Mouse (Mus musculus) spleen, postnatal 36 days (tissue): ENCODE measurements at regions not wholly inside any gene's neighbourhood (a gene's known extent, or its start where the extent isn't known, plus 50 kb on each side); places are given as distances from the start of the nearest gene placed in this dataset.
A peak's percentile ranks its signal among the peaks of the same experiment; 100 is the strongest.

Source experiments
- DNase-seq, 2 experiments: peaks; one replicate each; pipeline ENCODE4 v3.0.0; 2022; ENCODE audit warnings: low spot score in 2 of 2, mixed read lengths in 1 of 2

- no peak for DNase-seq
These were observed 891.2 kb upstream of the Lrrc6 start for GRCm38 (mm10) chr15:67391918-67392317.

- no peak for DNase-seq
These were observed 887.8 kb upstream of the Lrrc6 start for GRCm38 (mm10) chr15:67388514-67388913.

GRCm38 (mm10) chr15:67386896-67387295 lies 886.2 kb upstream of the Lrrc6 start:
- no peak for DNase-seq

DNA sequence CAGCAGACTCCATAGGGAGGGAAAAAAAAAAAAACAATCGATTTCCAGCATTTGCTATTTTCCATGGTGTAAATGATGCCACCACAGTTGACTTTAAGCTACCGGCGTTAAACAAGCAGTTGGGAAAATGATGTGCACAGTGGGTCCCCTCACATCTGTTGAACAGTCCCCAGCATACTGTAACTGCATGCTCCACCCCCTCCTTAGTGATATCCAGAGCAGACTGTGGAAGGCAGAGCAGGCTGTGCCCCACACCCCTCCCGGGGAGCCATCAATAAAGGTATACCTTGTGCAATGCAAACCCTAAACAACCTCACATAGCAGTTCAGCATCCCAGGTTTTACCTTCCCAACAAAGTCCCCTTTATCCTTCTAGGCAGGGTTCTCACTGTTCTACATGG lies 872.9 kb upstream of the Lrrc6 start:
- DNase-seq: no peak

DNA sequence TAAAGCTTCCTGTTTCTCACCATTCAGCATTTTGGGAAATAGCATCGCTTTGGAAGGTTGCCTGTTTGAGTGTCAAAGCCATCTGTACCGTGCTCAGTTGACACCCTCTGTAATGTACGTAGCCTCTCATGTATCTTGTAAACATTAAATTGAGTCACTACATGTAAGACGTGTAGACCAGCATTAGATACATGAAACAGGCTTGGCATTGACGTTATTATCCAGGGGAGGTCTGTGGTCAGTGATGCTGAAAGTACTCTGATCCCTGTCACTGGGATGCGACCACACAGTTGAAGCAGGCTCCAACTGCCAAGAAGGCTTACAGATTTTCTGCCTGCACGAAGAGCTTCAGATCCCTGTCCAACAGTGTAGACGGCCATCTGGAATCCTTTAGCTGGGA lies 872.3 kb upstream of the Lrrc6 start:
- DNase-seq: no peak

DNA sequence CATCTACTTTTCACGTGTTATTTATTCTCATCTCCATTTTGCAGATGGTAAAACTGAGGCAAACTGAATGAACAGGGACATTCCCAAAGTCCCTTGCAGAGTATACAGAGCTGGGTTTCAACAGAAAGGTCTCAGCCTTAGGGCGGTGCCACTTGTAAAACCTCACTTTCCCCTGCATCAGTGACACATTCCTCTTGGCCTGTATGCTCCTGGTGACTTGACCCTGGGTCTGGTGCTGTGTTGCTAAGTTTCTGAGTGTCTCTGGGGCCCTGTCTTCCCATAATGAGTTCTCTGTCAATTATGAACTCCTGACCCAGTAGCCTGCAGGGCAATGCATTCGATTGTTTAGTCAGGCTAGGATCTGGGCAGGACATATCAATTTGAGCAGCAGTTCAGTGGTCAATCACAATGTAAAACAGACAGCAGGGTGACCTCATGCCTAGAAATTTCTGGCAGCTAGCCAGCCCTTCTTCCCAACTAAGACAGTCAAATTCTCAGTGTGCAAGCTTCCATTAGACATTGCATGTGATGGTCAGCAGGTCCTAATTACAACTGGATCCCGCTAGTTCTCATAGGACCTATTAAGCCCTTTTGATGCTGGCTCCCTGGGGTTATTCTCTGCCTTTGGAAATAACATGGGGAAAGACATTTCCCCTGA lies 863.5 kb upstream of the Lrrc6 start:
- no peak for DNase-seq

- no peak for DNase-seq
These were observed 860.4 kb upstream of the Lrrc6 start for GRCm38 (mm10) chr15:67361012-67361571.

GRCm38 (mm10) chr15:67357867-67358266 lies 857.2 kb upstream of the Lrrc6 start:
- no peak for DNase-seq

GRCm38 (mm10) chr15:67355334-67355733 lies 854.6 kb upstream of the Lrrc6 start:
- no peak for DNase-seq

DNA sequence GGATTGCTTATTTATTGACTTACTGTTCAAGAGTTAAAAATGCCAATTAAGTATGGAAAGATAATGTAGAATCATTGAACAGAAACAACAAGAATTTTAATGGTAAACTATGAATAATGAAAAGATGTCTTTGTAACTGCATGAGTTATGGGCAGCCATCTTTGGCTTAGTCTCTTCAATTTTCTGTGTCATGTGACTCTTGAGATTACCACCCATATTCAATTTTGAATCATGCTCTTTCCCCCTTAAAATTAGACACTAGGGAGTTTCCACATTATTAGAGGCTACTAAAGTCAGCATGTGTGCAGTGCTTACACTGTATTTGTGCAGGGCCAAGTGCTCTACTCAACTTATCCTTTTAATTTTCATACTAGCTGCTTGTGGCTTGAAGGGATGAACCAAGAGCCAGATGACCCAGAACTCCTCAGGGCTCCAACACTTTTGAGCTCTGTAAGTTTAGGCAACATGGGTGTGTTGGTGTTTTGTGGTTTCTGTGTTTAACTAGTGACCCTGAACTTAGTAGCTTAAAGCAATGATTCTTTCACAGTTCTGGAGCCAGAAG lies 854.0 kb upstream of the Lrrc6 start:
- DNase-seq: no peak

- DNase-seq: no peak
These were observed 848.8 kb upstream of the Lrrc6 start for GRCm38 (mm10) chr15:67349501-67349900.

DNA sequence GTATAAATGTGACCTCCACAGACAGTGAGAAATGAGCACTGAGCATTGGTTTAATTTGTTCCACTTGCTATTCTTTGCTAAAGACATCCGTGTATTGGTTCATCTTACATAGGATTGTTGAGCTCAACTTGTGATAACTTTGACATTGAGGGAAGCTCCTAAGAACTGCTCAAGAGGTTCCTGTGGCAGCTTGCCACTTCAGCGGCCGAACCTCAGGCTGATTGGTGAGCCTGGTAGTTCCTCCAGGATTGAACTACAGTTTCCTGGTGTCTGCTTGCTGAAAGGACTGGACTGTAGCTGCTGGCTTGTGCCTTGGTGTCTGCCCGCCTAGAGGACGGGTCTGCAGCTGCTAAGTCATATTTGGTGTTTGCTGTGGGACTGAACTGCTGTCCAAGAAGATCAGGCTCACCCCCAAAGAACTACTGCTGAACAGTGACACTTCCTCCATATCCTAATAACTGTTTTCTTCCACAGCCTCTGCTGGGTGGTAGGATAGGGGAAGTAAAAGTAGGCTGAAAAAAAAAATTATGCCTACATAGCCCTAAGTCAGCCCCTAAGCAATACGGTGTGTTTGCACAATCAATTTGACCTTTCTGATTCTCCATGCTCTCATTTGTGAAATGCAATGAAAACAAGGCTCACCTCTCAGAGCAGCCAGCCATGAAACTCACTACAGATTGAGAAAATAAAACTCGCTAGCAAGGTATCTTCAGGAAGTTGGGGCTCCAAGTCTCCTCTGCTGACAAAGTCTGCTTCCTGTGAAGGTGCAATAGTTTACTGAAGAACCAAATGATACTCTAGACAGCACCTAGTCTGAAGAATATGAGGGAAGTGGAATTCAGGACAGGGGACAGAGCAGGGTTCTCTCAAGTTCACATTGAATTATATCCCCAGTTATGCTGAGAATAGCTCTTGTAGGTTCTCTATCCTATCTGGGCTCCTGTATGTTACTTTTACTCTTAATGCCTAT lies 844.8 kb upstream of the Lrrc6 start:
- peak in 1 of 2 experiments; percentile 8 for DNase-seq

DNA sequence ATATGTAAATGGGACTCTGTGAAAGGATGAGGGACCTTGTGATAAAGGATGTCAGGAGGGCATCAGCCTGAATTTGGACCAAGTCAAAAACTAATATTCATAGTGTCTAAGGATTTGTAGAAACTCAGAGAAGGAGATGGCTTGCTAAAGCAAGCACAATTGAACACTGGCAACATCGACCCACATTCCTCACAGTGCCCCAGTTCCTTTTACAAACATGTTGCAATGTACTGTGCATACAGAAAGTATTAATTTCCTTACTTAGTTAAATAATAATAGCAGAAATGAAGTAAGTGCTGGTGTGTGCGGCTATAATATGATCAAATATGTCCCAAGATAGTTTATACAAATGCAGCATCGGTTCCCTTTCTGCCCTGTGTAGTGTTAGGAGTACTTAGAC lies 841.3 kb upstream of the Lrrc6 start:
- DNase-seq: no peak

GRCm38 (mm10) chr15:67337040-67337395 lies 836.3 kb upstream of the Lrrc6 start:
- no peak for DNase-seq

- peak in 1 of 2 experiments; percentile 4 for DNase-seq
These were observed 835.8 kb upstream of the Lrrc6 start for GRCm38 (mm10) chr15:67336294-67337039.

DNA sequence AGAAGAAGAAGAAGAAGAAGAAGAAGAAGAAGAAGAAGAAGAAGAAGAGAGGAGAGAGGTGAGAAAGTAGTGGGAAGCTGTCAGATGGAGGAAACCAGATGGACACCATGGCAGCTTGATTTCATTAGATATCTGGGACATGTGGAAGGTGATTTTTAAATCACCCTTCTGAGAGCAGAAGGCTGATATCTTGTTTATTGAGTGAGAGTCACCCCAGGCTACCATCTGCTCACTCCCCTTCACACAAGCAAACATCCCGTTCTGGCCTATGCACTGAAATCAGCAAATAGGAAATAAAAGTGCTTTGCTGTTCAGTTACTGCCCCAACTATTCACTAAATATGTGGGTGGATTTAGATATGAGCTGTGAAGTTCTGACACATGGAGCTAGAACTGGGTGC lies 831.8 kb upstream of the Lrrc6 start:
- no peak for DNase-seq

DNA sequence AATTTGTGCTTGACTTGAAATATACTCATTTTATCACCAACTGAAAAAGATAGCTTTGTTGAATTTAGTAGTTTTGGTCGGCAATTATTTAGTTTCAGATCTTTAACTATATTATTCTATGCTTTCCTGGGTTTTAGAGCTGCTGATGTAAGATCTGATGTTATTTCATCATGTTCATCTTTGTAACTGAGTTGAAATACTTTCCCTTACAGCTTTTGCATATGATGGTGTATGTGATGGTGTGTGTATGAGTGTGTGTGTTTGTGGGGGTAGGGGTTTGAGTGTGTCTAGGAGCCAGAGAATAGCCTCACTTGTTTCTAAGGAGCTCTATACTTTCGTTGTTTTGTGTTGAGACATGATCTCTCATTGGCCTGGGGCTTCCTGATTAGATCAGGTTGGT lies 819.6 kb upstream of the Lrrc6 start:
- no peak for DNase-seq

DNA sequence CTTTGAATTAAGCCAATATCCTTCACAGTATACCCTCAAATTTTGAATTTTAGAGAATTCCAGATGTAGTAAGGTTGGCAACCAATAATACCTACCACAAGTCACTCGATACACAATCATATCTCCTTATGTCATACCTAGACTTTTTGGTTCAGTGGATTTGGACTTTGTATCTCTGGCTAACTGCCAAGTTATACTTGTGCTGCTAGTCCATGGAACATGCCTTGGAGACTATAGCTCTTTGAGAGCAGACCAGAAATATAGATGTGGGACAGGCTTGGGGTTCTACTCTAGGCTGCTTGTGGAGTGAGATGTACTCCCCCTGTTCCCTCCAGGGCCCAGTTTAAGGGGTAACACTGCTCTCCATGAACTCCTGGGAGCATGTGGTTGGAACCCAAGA lies 814.5 kb upstream of the Lrrc6 start:
- DNase-seq: no peak

DNA sequence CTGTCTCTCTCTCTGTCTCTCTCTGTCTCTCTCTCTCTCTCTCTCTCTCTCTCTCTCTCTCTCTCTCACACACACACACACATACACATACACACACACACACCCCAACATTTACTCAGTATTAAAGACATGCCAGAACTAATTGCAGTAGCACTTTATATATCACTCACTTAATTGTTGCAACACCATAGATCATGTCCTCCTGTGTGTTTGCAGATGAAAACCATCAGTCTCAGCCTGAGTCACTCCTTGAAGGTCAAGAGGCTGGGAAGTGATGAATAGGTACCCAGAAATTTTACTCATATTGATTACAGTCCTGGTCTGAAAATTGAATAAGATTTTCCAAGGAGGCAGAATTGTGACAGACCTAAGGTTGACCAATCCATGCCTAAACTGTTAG lies 812.9 kb upstream of the Lrrc6 start:
- no peak for DNase-seq

DNA sequence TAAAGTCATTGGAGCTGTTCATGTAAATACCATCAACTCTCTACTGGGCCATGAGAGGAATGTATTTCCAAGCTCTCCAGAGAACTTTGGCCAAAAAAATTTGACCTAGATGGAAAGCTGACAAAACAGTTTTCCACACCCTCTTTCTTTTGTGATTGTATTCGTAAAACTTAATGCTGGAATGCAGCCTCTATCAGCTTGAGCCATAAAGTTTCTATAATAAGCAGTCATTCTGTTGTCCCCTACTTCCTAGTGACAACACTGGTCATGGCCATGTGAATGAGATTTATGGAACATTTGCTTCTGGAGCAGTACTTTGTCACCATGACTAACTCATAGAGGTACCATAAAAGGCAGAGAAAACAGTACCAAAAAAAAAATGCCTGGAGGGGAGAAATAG lies 805.0 kb upstream of the Lrrc6 start:
- no peak for DNase-seq

DNA sequence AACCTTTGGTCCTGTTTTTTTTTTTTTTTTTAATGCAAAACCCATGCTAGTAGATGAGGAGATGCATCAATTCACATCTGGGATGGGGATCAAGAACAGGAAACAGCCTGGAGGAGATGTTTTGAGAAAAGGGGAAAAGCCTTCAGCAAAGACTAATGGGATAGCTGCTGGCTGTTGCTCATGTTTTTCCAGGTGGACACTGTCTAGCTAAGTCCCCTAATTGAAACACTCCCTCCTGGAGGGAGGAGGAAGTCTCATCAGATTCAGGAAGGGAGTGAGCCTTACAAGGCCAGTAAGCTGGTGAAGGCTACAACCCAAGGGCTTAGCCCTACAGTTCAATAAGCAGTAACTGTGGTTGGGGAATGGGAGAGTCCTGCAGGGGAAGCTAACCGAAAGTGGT lies 803.1 kb upstream of the Lrrc6 start:
- no peak for DNase-seq

DNA sequence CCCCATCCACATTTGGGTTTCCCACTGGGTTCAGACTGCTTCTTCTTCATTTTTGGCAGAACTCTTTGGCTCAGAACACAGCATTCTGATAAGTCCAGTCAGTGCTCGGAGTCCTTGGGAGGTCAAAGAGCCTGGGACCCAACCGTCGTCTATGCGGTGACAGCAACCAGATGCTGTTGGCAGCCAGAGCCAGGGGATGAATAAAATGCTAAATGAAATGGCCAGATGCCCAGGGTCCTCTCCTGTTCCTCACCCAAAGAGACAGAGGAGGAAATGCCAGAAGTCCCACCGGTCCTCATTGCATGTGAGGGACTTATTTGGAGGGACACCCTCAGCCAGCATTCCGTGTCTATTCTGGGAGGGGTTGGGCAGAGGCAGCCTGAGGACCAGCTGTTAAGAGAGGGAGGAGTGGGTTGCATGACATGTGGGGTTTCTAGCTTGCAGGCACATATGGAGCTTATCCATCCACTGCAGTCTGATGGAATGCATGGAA lies 801.2 kb upstream of the Lrrc6 start:
- peak; percentile 3 to 22 for DNase-seq
